ENCODE assay signal across 8 mouse cellular contexts in the genomic region with DNA sequence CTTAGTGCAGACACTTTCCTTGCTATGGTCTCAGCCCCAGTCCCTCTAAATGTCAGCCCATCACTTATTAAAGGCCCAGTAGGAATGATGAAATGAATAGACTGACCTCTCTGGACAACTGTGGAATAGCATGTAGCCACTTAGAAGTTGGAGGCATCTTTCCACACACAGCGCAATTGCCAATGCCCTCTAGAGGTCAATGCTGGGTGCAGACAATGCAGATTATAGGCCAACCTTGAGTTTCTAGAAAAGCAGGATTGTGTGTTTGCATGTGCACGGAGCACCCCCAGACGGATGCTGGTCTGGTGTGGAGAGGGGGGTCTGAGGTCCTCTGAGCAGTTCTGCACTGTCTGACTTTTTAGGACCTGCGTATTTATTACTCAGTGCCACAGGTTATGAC. TPM values are rescaled to one million over a fixed set of nuclear protein-coding genes. Genes with fewer than 3 reads are reported as not detected.
DNase-seq lines count a peak whose midpoint lies in the region; ATAC-seq and TF ChIP-seq lines count a peak whose summit lies in the region.

No protein-coding gene starts in this region.

- intact Hi-C loops in gastrocnemius, postnatal 14 days (cut with DNase I; ENCODE audit: low total_unique reads), result loop anchor here (2.0 to 10.0 kb wide), 2 partner anchors 141 to 147 kb away; no protein-coding TSS in a partner anchor

- H3K27ac ChIP-seq in midbrain, embryonic 10.5 days (replicated peaks), result no peak overlapping the region
- no peak overlapping the region for H3K27ac ChIP-seq in midbrain, embryonic 15.5 days
- no peak overlapping the region for H3K27ac ChIP-seq in embryonic fibroblast, embryonic 13.5 days (ENCODE audit: insufficient read depth, low read length)

- no peak overlapping the region for H3K4me2 ChIP-seq in midbrain, embryonic 15.5 days

- H3K27me3 ChIP-seq in midbrain, embryonic 10.5 days (ENCODE audit: low read depth, poor library complexity, severe bottlenecking), result no peaks in the 10 kb centered on the region
- no peaks in the 10 kb centered on the region for H3K27me3 ChIP-seq in midbrain, embryonic 15.5 days (replicated peaks)

- peak; percentile 73 for TF ChIP-seq CTCF in embryonic fibroblast, embryonic 13.5 days (IDR thresholded peaks at IDR 0.05; ENCODE audit: borderline replicate concordance, insufficient read depth, low read length)

- H3K4me3 ChIP-seq in midbrain, embryonic 10.5 days, result no peak overlapping the region
- H3K4me3 ChIP-seq in midbrain, embryonic 15.5 days, result no peak overlapping the region
- H3K4me3 ChIP-seq in embryonic fibroblast, embryonic 13.5 days (ENCODE audit: insufficient read depth, low read length), result no peak overlapping the region

- no peak for TF ChIP-seq POLR2A in embryonic fibroblast, embryonic 13.5 days (IDR thresholded peaks at IDR 0.05; ENCODE audit: low read depth, low read length)

- H3K36me3 ChIP-seq in midbrain, embryonic 10.5 days, result peaks cover 26% of the 10 kb centered on the region
- no peaks in the 10 kb centered on the region for H3K36me3 ChIP-seq in midbrain, embryonic 15.5 days (replicated peaks)

- peaks cover 4% of the 10 kb centered on the region for H3K4me1 ChIP-seq in midbrain, embryonic 10.5 days
- peaks cover 13% of the 10 kb centered on the region for H3K4me1 ChIP-seq in midbrain, embryonic 15.5 days
- peaks cover 5% of the 10 kb centered on the region for H3K4me1 ChIP-seq in embryonic fibroblast, embryonic 13.5 days (ENCODE audit: control insufficient read depth, insufficient read depth, low read length)

- H3K9ac ChIP-seq in midbrain, embryonic 15.5 days, result no peak overlapping the region

- 0 out of 2 replicates have a peak, but pooled peaks have one; percentile 27 for ATAC-seq in cerebellum, adult (ENCODE audit: insufficient number of reproducible peaks, low FRiP score, low TSS enrichment)
- no peak for ATAC-seq in midbrain, embryonic 15.5 days (replicated peaks)

- WGBS in midbrain, embryonic 10.5 days, result 72% methylated on average over 4 of the region's 4 CpGs
- 68% methylated on average over 4 of the region's 4 CpGs for WGBS in midbrain, embryonic 15.5 days

- H3K9me3 ChIP-seq in midbrain, embryonic 10.5 days (replicated peaks), result no peaks in the 10 kb centered on the region
- H3K9me3 ChIP-seq in midbrain, embryonic 15.5 days, result no peaks in the 10 kb centered on the region

- DNase-seq in cerebellum, adult 11-12 months, result no peak
- DNase-seq in midbrain, embryonic 10.5 days (ENCODE audit: low spot score), result peak; percentile 37
- DNase-seq in lung, postnatal 36 days, result peak; percentile 82
- no peak for DNase-seq in gastrocnemius, postnatal 14 days
- DNase-seq in right cerebral cortex, postnatal 25 days, result no peak

RNA-seq across cellular contexts. Expression of a gene that starts 33.7 kb away (rescaled TPM):
- polyA plus RNA-seq in midbrain, embryonic 10.5 days (2016; fragmentation: Nextera tagmentation; extraction: Ambion mirVana), result 52.5 and 63.4 TPM in 2 replicates
- 28.3 and 30.8 TPM in 2 replicates for polyA plus RNA-seq in midbrain, embryonic 15.5 days (2015; fragmentation: Nextera tagmentation; extraction: Ambion mirVana)
- 26.9 and 30.1 TPM in 2 replicates for polyA plus RNA-seq in embryonic fibroblast, embryonic 13.5 days (2011; ENCODE audit: insufficient read length, low read depth, missing spikeins)
- total RNA-seq in gastrocnemius, postnatal 14 days (2021), result 10 to 100 TPM in 1 of 2 experiments, 1 to 10 TPM in 1; 6.8 to 11.2 TPM

RNA-seq across cellular contexts. Expression of a gene that starts 39.4 kb away (rescaled TPM):
- polyA plus RNA-seq in midbrain, embryonic 10.5 days (2016; fragmentation: Nextera tagmentation; extraction: Ambion mirVana), result 1.7 TPM in 2 replicates
- 2.3 TPM in 2 replicates for polyA plus RNA-seq in midbrain, embryonic 15.5 days (2015; fragmentation: Nextera tagmentation; extraction: Ambion mirVana)
- 150 and 157 TPM in 2 replicates for polyA plus RNA-seq in embryonic fibroblast, embryonic 13.5 days (2011; ENCODE audit: insufficient read length, low read depth, missing spikeins)
- 10 to 100 TPM; 50.6 to 58.9 TPM for total RNA-seq in gastrocnemius, postnatal 14 days (2021)

Comparison
In these comparisons a context has a peak if more than half of its experiments do, and no peak if none do; other contexts are left out.
1. DNase-seq: peak in midbrain, embryonic 10.5 days (single experiment) and lung, postnatal 36 days (single experiment); none in cerebellum, adult 11-12 months (single experiment), gastrocnemius, postnatal 14 days (single experiment) and right cerebral cortex, postnatal 25 days (single experiment).
2. RNA of a gene that starts 39.4 kb away (polyA plus RNA-seq): 150 to 157 TPM in embryonic fibroblast, embryonic 13.5 days; 2.3 TPM in midbrain, embryonic 15.5 days and 1.7 TPM in midbrain, embryonic 10.5 days; every median in the first group is over 10 times any median in the second.